13 mouse cellular contexts compared by ENCODE assay signal in the genomic region with DNA sequence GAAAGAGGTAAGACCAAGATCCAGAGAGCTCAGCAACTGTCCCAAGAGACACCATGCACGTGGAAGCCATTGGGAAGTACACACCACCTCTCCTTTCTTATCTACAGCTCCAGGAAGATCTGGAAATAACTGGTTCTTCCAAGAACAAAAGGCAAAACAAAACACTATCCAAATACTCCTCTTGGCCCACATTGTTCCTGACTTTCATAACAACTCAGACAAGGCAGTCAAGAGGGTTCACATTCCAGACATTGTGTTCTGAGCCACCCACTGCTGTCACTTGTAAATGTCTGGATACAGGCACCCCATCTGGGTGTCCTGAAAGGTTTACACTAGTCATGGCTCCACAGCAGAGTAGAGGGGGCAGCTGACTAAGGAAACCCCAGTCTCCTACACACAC. TPM values are rescaled to one million over a fixed set of nuclear protein-coding genes. Genes with fewer than 3 reads are reported as not detected.
DNase-seq lines count a peak whose midpoint lies in the region; ATAC-seq and TF ChIP-seq lines count a peak whose summit lies in the region.
"Had no signal": no experiment of that assay in that cellular context is flagged by ENCODE, and none has a peak within 500 bp of the region (broad histone marks: within the 10 kb centered on the region; RNA-seq: fewer than 3 reads in every experiment).

No protein-coding gene starts in this region.

- DNase-seq in layer of hippocampus, adult 2 months (ENCODE audit: low spot score in 2 of 2) = peak; percentile 26 to 35
- DNase-seq in layer of hippocampus, adult 9-10 months (ENCODE audit: low spot score) = no peak
- DNase-seq in brain, adult 2 months (ENCODE audit: low read depth, low spot score) = peak; percentile 63
- DNase-seq in lung, postnatal 10 days = peak; percentile 78
- no peak for DNase-seq in B cell, adult 2 months
- no peak for DNase-seq in urinary bladder, adult 18-20 months (ENCODE audit: low spot score in 2 of 2)
- DNase-seq in neural tube, embryonic 10.5 days (ENCODE audit: extremely low spot score, low spot score) = no peak
- DNase-seq: spleen, adult 18-20 months had no signal

- H3K4me2 ChIP-seq in heart, embryonic 15.5 days = no peak overlapping the region
- H3K4me2 ChIP-seq: neural tube, embryonic 13.5 days had no signal

- WGBS in heart, embryonic 15.5 days = 9% methylated on average over 1 of the region's 1 CpGs

- H3K9me3 ChIP-seq in heart, embryonic 15.5 days (replicated peaks) = no peaks in the 10 kb centered on the region
- H3K9me3 ChIP-seq: forebrain, embryonic 10.5 days; G1E; limb, embryonic 10.5 days; neural tube, embryonic 13.5 days had no signal

- no peaks in the 10 kb centered on the region for H3K27me3 ChIP-seq in heart, embryonic 15.5 days
- H3K27me3 ChIP-seq: neural tube, embryonic 13.5 days had no signal

- H3K4me1 ChIP-seq in heart, embryonic 15.5 days (replicated peaks) = peaks cover 20% of the 10 kb centered on the region
- H3K4me1 ChIP-seq: limb, embryonic 10.5 days had no signal

- no peak overlapping the region for H3K9ac ChIP-seq in heart, embryonic 15.5 days
- H3K9ac ChIP-seq: neural tube, embryonic 13.5 days had no signal

- no peak for TF ChIP-seq CTCF in layer of hippocampus, adult 2 months (conservative IDR thresholded peaks at IDR 0.05)

- H3K27ac ChIP-seq in layer of hippocampus, adult 2 months = peak overlapping the region; percentile 72; the same call in 1 of the 2 replicates
- H3K27ac ChIP-seq in heart, embryonic 15.5 days = peak overlapping the region; percentile 71
- H3K27ac ChIP-seq: forebrain, embryonic 10.5 days; limb, embryonic 10.5 days; neural tube, embryonic 13.5 days had no signal

- peak; percentile 86 for ATAC-seq in heart, embryonic 15.5 days (replicated peaks; ENCODE audit: insufficient number of reproducible peaks, insufficient read depth, low FRiP score, low read depth)

- H3K4me3 ChIP-seq in layer of hippocampus, adult 2 months = no peak overlapping the region
- no peak overlapping the region for H3K4me3 ChIP-seq in heart, embryonic 15.5 days
- H3K4me3 ChIP-seq: forebrain, embryonic 10.5 days; limb, embryonic 10.5 days; neural tube, embryonic 13.5 days had no signal

- H3K36me3 ChIP-seq in heart, embryonic 15.5 days = no peaks in the 10 kb centered on the region
- H3K36me3 ChIP-seq: forebrain, embryonic 10.5 days; G1E; limb, embryonic 10.5 days; neural tube, embryonic 13.5 days had no signal

RNA-seq across cellular contexts. Expression of gene Tmtc1, which starts 39.7 kb away (rescaled TPM):
- 10 to 100 TPM; 39.8 to 42.0 TPM for total RNA-seq in layer of hippocampus, adult 2 months (2021)
- polyA plus RNA-seq in heart, embryonic 15.5 days (2015; fragmentation: Nextera tagmentation; extraction: Ambion mirVana) = 2.2 and 3.1 TPM in 2 replicates
- polyA plus RNA-seq: G1E had no signal

Comparison
In these comparisons a context has a peak if more than half of its experiments do, and no peak if none do; other contexts are left out.
1. DNase-seq: peak in layer of hippocampus, adult 2 months (2 of 2), brain, adult 2 months (single experiment) and lung, postnatal 10 days (single experiment); none in layer of hippocampus, adult 9-10 months (single experiment), B cell, adult 2 months (0 of 2), urinary bladder, adult 18-20 months (0 of 2) and neural tube, embryonic 10.5 days (single experiment).